Mouse (Mus musculus) hindbrain, embryonic 10.5 days (tissue): Measurements from ENCODE around the gene Pih1d2. TPM values are rescaled to one million over a fixed set of nuclear protein-coding genes. Genes with fewer than 3 reads are reported as not detected.
A peak's percentile ranks its signal among the peaks of the same experiment; 100 is the strongest.

Source experiments
- DNase-seq: peaks from one replicate; pipeline ENCODE4 v3.0.0-alpha.2; 2017; ENCODE audit warnings: low spot score
- H3K27ac ChIP-seq: fragments of 300-500 bp; sonication (generic); 2 replicates; pipeline ENCODE4 v1.5.1; 2016; ENCODE audit warnings: mild to moderate bottlenecking, moderate library complexity
- H3K27me3 ChIP-seq: fragments of 300-500 bp; sonication (generic); 2 replicates; pipeline ENCODE4 v1.6.1; 2016; ENCODE audit warnings: mild to moderate bottlenecking; ENCODE audit not compliant: poor library complexity, insufficient read depth, severe bottlenecking
- H3K36me3 ChIP-seq: fragments of 300-500 bp; sonication (generic); 2 replicates; pipeline ENCODE4 v1.6.1; 2016; ENCODE audit warnings: mild to moderate bottlenecking, moderate library complexity
- H3K4me1 ChIP-seq: fragments of 300-500 bp; sonication (generic); replicated peaks from 2 replicates; pipeline ENCODE4 v1.6.1; 2016; ENCODE audit warnings: mild to moderate bottlenecking
- H3K4me3 ChIP-seq: fragments of 300-500 bp; sonication (generic); 2 replicates; pipeline ENCODE4 v1.5.1; 2016; ENCODE audit warnings: mild to moderate bottlenecking, moderate library complexity
- H3K9me3 ChIP-seq: fragments of 300-500 bp; sonication (generic); 2 replicates; pipeline ENCODE4 v1.6.1; 2016; ENCODE audit warnings: mild to moderate bottlenecking, moderate library complexity
- WGBS: fragments of 180-500 bp; shearing (Covaris S2); methylation state at CpG from one replicate; pipeline ENCODE4 v1.1.7; 2016; 5-methylcytosine and 5-hydroxymethylcytosine counted together
- polyA plus RNA-seq: library from polyadenylated mRNA; unstranded; fragments of >200 nt; fragmentation: Nextera tagmentation; extraction: Ambion mirVana; gene quantifications from 2 replicates; pipeline ENCODE4 v1.2.1, GENCODE M21; 2016

Pih1d2 gene
- polyA plus RNA-seq, 1 experiment from 2014 or later: 9.4 TPM

DNA sequence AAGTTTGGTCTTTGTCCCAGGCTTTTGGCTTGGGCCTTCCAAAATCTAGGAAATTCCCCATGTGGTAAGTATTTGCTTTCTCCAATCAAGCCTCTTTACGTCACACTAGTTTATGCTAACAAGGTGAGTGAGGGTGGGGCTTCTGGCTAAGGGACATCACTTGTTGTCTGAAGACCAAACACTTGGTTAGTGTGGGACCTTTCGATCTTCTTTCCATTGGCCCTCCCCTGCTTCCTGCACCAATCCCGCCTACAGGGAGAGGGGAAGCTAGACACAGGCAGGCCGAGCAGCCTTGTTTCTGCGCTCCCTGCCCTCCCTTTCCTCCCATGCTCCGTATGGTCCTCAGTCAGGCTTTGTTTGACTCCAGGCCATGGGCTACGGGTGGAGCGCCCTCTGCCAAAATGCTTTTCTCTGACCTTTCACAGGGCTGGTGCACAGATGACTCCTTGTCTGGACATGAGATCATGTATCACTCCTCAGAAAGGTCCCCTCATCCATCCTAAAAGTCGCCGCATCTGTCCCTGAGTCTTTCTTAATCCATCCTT is 29.8 kb downstream of the Pih1d2 start:
- no peaks in the 10 kb centered on the region for H3K9me3 ChIP-seq
- peaks cover 95% of the 10 kb centered on the region for H3K36me3 ChIP-seq
- H3K27me3 ChIP-seq: no peaks in the 10 kb centered on the region
- WGBS: 78% methylated on average over 10 of the region's 10 CpGs
- no peak for DNase-seq
- H3K27ac ChIP-seq: no peak overlapping the region
- no peaks in the 10 kb centered on the region for H3K4me1 ChIP-seq
- H3K4me3 ChIP-seq: no peak overlapping the region

DNA sequence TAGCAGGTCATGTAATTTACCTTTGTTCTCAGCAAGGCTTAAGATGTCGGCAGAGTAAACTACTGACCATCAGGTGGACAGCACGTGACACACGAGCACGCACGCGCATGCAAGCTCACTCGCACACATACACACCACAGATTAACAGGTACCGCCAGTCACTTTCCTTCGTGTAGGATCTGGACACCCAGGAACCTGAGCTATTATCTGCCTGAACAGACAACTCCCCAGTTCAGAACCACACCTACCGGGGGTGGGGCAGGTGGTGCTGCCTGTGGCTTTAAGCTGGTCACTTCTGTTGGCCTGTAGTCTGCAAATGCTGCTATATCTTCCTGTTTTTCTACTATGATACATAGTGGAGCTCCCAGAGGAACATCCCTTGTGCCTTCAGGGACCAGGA is 33.4 kb downstream of the Pih1d2 start:
- 97% methylated on average over 10 of the region's 10 CpGs for WGBS
- Histone ChIP-seq H3K4me1 (no peaks in the 10 kb centered on the region), H3K27me3 (no peaks in the 10 kb centered on the region), H3K36me3 (peaks cover 97% of the 10 kb centered on the region), H3K27ac (no peak overlapping the region), H3K9me3 (no peaks in the 10 kb centered on the region), H3K4me3 (no peak overlapping the region)
- no peak for DNase-seq

DNA sequence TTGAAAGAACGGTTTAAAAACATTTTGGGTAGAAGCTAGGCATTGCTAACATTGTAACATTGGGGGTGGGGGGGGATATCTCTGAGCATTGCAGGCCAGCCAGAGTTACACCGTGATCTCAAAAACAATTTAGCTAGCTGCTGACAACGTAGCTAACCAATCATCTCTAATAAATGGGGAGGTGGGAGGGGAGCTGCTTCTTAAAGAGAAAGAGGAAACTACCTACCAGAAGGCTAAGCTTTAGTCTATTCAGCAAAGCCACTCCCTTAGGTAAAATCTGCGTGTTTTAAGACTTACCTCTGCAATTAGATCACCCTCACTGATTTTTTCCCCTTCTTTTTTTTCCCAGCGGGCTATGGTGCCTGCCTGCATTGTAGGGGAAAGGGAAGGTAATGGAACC is 41.3 kb downstream of the Pih1d2 start:
- Histone ChIP-seq H3K27me3 (no peaks in the 10 kb centered on the region), H3K9me3 (no peaks in the 10 kb centered on the region), H3K4me3 (peak overlapping the region; percentile 96), H3K4me1 (peaks cover 18% of the 10 kb centered on the region), H3K36me3 (peaks cover 40% of the 10 kb centered on the region), H3K27ac (peak overlapping the region; percentile 95)
- DNase-seq: no peak
- 38% methylated on average over 5 of the region's 5 CpGs for WGBS

DNA sequence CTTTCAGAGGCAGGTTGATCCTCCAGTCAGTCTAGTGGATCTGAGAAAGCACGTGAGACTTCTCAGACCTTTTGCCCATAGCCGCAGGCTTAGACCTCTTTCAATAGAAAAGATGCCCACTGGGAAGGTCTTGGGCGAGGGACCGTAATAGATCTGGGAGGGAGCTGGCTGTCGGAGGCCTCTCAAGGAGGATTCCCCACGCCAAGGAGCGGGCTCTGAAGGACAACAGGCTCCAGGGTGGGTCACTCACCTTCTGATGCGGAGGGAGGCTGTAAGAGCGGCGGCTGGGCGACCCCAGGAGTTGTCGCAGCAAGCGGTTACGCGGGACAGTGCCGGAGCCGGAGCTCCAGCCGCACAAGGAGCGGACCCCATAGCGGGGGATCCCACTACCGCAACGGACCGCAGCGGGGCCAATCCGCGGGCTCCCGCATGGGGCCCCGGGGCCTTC is 41.8 kb downstream of the Pih1d2 start:
- peak overlapping the region; percentile 95 for H3K27ac ChIP-seq
- no peaks in the 10 kb centered on the region for H3K27me3 ChIP-seq
- peaks cover 39% of the 10 kb centered on the region for H3K36me3 ChIP-seq
- H3K9me3 ChIP-seq: no peaks in the 10 kb centered on the region
- H3K4me1 ChIP-seq: peaks cover 18% of the 10 kb centered on the region
- H3K4me3 ChIP-seq: peak overlapping the region; percentile 96
- DNase-seq: no peak
- 0% methylated on average over 28 of the region's 28 CpGs for WGBS

DNA sequence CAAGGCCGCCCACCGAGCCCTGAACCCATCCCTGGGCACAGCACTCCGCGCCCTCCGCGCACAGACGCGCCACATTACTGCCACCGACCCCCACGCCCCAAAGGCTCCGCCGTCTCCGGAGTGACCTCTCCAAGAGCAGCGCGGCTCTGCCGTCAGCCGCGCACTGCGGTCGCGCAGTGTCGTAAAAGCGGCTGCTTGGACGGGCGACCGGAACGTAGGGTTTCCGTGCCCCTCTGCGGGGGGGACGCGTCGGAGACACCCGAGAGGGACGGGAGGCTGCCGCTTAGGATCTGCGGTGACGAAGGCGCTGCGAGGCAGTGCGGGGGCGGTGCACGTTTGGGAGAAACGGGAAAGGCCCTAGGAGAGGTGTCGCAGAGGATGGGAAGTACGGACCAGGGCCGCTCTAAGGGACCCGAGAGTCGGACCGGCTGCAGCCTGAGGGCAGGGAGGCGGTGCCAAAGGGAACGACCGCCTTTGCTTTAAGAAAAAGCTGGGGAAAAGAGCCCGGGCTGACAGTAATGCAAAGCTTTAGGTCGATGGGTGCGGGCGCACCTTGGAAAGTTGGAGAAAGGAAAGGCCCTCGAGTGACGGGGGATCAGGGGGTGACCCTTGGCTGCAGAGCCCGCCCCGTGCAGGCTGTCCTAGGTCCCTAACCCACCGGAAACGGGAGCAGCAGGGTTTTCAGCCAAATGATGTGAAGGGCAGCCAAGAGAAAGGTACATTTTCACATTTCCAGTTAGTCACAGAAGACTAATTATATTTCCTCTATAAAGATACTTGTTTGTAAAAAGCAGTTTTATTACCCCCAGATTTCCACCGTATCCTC is 42.5 kb downstream of the Pih1d2 start, which contains the start of gene Dlat:
Gene Dlat (minus strand): TSS at position 389 of the 826 bp plus-strand sequence.
- Histone ChIP-seq H3K27me3 (no peaks in the 10 kb centered on the region), H3K9me3 (no peaks in the 10 kb centered on the region), H3K27ac (peak within 1 kb of the TSS; percentile 95), H3K4me1 (peaks cover 18% of the 10 kb centered on the region), H3K36me3 (peaks cover 33% of the 10 kb centered on the region), H3K4me3 (peak within 1 kb of the TSS; percentile 96)
- WGBS: under 1% methylated on average over 63 of the region's 63 CpGs
- DNase-seq: peak; percentile 91

DNA sequence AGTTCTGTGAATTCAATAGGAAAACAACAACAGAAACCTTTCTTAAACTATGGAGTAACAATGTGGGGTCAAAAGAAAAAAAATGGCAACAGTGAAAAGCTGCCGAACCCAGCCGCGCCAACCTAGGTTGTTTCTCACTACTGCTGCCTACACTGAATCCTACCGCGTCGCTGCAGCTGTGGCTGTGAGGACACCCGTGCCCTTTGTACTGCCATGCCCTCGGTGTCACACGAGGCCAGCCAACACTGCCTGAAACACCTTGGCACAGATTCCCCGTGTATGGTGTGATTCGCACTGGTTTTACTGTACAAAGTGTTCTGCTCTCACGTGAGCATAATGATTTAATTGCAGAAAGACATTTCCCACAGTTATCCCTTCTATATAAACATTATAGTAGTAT is 43.3 kb downstream of the Pih1d2 start:
- H3K27ac ChIP-seq: no peak overlapping the region
- no peaks in the 10 kb centered on the region for H3K9me3 ChIP-seq
- peak overlapping the region; percentile 96 for H3K4me3 ChIP-seq
- WGBS: 24% methylated on average over 12 of the region's 12 CpGs
- DNase-seq: peak; percentile 30
- H3K27me3 ChIP-seq: no peaks in the 10 kb centered on the region
- peaks cover 31% of the 10 kb centered on the region for H3K36me3 ChIP-seq
- peaks cover 18% of the 10 kb centered on the region for H3K4me1 ChIP-seq

DNA sequence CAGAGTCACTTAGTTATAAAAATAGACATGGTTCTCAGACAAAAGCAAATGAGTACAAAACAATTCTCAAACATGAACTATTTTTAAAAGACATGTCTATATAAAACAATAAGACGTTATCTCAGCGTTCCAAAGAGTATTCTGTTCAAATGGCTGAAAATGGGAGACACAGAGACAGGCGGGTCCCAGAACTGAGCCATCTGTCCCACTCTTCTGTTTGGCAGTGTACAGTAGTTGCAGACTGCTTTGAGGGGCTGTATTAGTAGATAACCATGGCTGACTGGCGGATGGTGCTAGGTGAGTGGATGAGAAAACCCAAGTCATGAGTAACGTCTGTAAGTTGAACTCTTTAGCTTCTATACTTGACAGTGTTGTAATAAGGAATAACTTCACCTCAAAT is 47.7 kb downstream of the Pih1d2 start:
- Histone ChIP-seq H3K4me3 (no peak overlapping the region), H3K27ac (no peak overlapping the region), H3K9me3 (no peaks in the 10 kb centered on the region), H3K36me3 (peaks cover 53% of the 10 kb centered on the region), H3K27me3 (no peaks in the 10 kb centered on the region), H3K4me1 (peaks cover 8% of the 10 kb centered on the region)
- no peak for DNase-seq
- WGBS: 90% methylated on average over 5 of the region's 5 CpGs

DNA sequence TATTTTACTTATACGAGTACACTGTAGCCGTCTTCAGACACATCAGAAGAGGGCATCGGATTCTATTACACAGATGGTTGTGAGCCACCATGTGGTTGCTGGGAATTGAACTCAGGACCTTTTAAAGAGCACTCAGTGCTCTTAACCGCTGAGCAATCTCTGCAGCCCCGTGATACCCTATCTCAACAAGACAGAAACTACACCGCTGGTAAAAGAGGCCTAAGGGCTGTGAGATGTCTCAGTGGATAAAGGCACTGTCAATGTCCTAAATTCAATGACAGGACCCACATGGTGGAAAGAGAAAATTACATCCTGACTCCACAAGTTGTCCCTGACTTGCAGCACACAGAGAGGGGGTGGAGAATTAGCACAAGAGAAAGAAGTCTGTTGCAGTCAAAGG is 49.3 kb downstream of the Pih1d2 start:
- H3K4me3 ChIP-seq: no peak overlapping the region
- no peak for DNase-seq
- H3K27me3 ChIP-seq: no peaks in the 10 kb centered on the region
- H3K9me3 ChIP-seq: no peaks in the 10 kb centered on the region
- H3K27ac ChIP-seq: no peak overlapping the region
- H3K4me1 ChIP-seq: no peaks in the 10 kb centered on the region
- H3K36me3 ChIP-seq: peaks cover 53% of the 10 kb centered on the region
- 88% methylated on average over 6 of the region's 6 CpGs for WGBS

DNA sequence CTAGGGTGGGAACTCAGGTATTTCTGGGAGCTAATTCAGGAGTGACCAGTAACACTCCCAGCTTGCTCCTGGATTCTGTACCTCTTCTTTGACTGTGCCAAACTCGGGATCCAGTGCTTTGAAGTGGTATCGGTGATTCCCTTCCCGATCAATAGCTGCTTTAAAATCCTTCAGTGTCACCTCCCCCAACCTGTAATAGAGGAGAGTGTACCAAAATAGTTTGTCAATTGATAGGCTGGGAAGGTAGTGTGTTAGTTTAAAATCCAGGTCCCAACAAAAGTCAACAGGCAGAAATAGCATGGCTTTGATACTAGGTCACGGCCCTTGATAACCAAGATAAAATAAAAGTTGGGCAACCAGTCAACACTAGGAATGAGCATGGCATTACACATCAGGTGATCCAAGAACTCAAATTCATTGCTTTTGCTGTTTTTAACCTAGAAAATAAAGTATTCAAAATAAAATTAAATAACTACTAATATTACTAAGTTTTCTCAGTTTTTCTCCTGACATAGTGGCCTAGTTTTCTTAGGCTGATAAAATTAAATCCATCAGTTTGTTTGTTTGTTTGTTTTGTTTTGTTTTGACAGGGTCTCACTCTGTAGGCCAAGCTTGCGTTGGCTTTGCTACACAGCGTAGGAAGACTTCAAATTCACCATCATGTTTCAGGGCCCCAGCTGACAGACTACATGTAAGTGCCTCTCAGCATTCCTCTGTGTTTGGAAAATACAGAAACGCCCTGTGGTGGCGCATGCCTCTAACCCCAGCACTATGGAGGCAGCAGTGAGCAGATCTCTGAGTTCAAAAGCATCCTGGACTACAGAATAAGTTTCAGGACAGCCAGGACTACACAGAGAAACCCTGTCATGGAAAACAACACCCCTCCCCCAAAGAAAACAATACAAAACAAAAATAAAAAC is 50.7 kb downstream of the Pih1d2 start:
- Histone ChIP-seq H3K27ac (no peak overlapping the region), H3K36me3 (peaks cover 53% of the 10 kb centered on the region), H3K4me3 (no peak overlapping the region), H3K27me3 (no peaks in the 10 kb centered on the region), H3K9me3 (no peaks in the 10 kb centered on the region), H3K4me1 (no peaks in the 10 kb centered on the region)
- no peak for DNase-seq
- 81% methylated on average over 8 of the region's 8 CpGs for WGBS

DNA sequence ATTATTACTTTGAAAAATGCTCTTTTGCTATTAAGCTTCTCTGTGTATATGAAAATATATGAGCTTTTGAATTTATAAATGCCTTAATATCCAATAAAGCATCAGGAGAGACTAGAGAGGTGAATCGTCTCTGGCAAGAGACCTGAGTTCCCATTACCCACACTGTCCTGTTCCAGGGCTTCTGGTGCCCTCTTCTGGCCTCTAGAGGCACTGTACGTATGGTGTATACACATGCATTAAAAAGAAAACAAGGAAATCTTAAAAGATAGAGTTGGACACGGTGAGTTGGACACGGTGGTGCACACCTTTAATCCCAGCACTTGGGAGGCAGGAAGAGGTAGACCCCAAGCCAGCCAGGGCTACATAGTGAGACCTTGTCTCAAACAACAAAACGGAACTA is 53.6 kb downstream of the Pih1d2 start:
- Histone ChIP-seq H3K4me3 (no peak overlapping the region), H3K4me1 (no peaks in the 10 kb centered on the region), H3K27me3 (no peaks in the 10 kb centered on the region), H3K9me3 (no peaks in the 10 kb centered on the region), H3K36me3 (peaks cover 43% of the 10 kb centered on the region), H3K27ac (no peak overlapping the region)
- peak; percentile 31 for DNase-seq
- WGBS: 35% methylated on average over 5 of the region's 5 CpGs
